Mouse (Mus musculus) lung, adult 2 months (tissue): ENCODE results near the gene C1qtnf9. TPM values are rescaled to one million over a fixed set of nuclear protein-coding genes. Genes with fewer than 3 reads are reported as not detected.

ENCODE experiments used
- DNase-seq: peaks from one replicate; pipeline ENCODE4 v3.0.0; 2022
- H3K4me1 ChIP-seq: fragments of 200-500 bp; 2 replicates; pipeline ENCODE4 v1.6.1; 2011; ENCODE audit warnings: low read length; ENCODE audit not compliant: control insufficient read depth, insufficient read depth
- H3K4me3 ChIP-seq: fragments of 200-500 bp; replicated peaks from 2 replicates; pipeline ENCODE3; 2011; ENCODE audit warnings: low read depth, mild to moderate bottlenecking, control low read depth, low read length; ENCODE audit errors: extremely low read depth
- CTCF ChIP-seq: fragments of 200-500 bp; IDR thresholded peaks from 2 replicates; pipeline ENCODE4 v1.5.1; 2011; ENCODE audit warnings: mild to moderate bottlenecking, low read length, control low read depth; ENCODE audit not compliant: insufficient read depth
- POLR2A ChIP-seq: fragments of 200-500 bp; IDR thresholded peaks from 2 replicates; pipeline ENCODE4 v1.6.1; 2011; ENCODE audit warnings: low read depth, mild to moderate bottlenecking, control low read depth, low read length, borderline replicate concordance; ENCODE audit errors: extremely low read depth
- WGBS: fragments of 180-500 bp; shearing (Covaris S2); methylation state at CpG from one replicate; pipeline ENCODE4 v1.1.7; 2018; 5-methylcytosine and 5-hydroxymethylcytosine counted together
- polyA plus RNA-seq: library from polyadenylated mRNA; depleted of rRNA; stranded (reverse); fragments of >200 nt; gene quantifications from 2 replicates; pipeline ENCODE4 v1.2.3, GENCODE M21; 2012

The C1qtnf9 gene
- polyA plus RNA-seq, 1 experiment = 2.0 TPM

DNA sequence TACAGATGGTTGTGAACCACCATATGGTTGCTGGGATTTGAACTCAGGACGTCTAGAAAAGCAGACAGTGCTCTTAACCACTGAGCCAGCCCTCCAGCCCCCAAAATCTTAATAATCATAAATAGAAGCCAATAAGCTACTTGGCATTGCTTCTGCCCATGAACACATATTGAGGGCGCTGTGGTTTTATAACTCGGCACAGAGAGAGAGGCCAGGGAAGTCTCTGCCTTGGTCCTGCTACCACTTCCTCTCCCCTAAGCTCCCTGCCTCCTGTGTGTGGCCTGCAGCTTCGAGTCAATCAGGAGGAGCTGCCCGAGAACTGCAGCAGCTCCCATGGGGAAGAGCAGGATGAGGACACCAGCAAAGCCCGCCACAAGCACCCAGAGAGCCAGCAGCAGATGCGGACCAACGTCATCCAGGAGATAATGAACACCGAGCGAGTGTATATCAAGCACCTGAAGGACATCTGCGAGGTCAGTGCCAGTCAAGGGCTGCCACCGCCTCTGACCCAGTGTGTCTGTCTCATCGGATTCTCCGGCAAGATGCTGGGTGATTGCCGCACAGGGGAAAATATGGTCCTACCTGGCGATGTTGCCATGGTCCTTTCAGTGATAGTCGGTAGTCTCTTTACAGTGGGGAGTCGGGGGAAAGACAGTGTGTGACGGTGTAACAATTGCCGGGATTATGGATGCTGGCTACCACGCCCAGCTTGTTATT lies 20.6 kb upstream of the C1qtnf9 start:
- 86% methylated on average over 21 of the region's 21 CpGs for WGBS
- no peak for DNase-seq
- Histone ChIP-seq H3K4me3 (no peak overlapping the region), H3K4me1 (peaks cover 4% of the 10 kb centered on the region)
- TF ChIP-seq POLR2A (no peak), CTCF (no peak)

GRCm38 (mm10) chr14:60749880-60750279 lies 18.1 kb upstream of the C1qtnf9 start:
- 46% methylated on average over 12 of the region's 12 CpGs for WGBS

GRCm38 (mm10) chr14:60751581-60751980 lies 16.4 kb upstream of the C1qtnf9 start:
- no peak overlapping the region for H3K4me3 ChIP-seq
- no peaks in the 10 kb centered on the region for H3K4me1 ChIP-seq
- DNase-seq = no peak
- TF ChIP-seq POLR2A (no peak), CTCF (no peak)
- WGBS = 93% methylated on average over 16 of the region's 16 CpGs

More at GRCm38 (mm10) chr14:60749880-60750279, 18.1 kb upstream of the C1qtnf9 start:
- no peak overlapping the region for H3K4me3 ChIP-seq
- TF ChIP-seq CTCF = no peak
- TF ChIP-seq POLR2A = no peak
- H3K4me1 ChIP-seq = peaks cover under 1% of the 10 kb centered on the region
- no peak for DNase-seq

- no peak overlapping the region for H3K4me3 ChIP-seq
- DNase-seq = no peak
- H3K4me1 ChIP-seq = no peaks in the 10 kb centered on the region
- no peak for TF ChIP-seq POLR2A
- TF ChIP-seq CTCF = no peak
- 81% methylated on average over 14 of the region's 14 CpGs for WGBS
These were observed 14.8 kb upstream of the C1qtnf9 start for GRCm38 (mm10) chr14:60752892-60753800.

DNA sequence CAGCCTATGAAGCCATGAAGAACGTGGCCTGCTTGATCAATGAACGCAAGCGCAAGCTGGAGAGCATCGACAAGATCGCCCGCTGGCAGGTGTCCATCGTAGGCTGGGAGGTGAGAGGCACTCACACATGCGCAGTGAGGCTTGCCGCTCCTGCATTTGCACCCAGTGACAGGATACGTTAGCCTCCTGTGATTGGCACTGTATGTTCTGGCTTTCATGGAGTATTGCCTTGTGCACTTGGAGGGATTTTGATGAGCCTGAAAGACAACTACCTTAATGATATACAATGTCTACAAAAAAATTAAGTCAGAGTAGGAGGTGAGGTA lies 14.2 kb upstream of the C1qtnf9 start:
- 93% methylated on average over 10 of the region's 10 CpGs for WGBS
- Histone ChIP-seq H3K4me1 (no peaks in the 10 kb centered on the region), H3K4me3 (no peak overlapping the region)
- no peak for DNase-seq
- no peak for TF ChIP-seq CTCF
- no peak for TF ChIP-seq POLR2A

DNA sequence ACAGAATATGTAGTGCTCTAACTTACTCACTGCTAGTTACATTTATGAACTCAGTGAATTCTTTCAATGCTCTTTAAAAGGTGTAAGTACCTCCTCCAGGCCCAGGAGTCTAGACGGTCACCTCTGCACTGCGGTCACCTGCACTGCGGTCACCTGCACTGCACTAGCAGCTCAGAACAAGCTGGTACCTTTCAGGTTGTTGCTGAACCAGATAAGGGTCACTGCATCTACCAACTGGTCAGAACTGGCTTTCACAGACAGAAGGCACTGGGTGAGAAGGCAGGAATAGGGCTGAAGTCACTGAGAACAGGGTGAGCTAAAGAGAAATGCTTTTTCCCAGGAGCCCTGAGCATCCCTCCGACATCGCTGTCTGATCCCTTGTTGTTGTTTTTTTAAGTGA lies 13.3 kb upstream of the C1qtnf9 start:
- TF ChIP-seq POLR2A (no peak), CTCF (no peak)
- WGBS = 94% methylated on average over 5 of the region's 5 CpGs
- H3K4me3 ChIP-seq = no peak overlapping the region
- DNase-seq = no peak
- no peaks in the 10 kb centered on the region for H3K4me1 ChIP-seq

DNA sequence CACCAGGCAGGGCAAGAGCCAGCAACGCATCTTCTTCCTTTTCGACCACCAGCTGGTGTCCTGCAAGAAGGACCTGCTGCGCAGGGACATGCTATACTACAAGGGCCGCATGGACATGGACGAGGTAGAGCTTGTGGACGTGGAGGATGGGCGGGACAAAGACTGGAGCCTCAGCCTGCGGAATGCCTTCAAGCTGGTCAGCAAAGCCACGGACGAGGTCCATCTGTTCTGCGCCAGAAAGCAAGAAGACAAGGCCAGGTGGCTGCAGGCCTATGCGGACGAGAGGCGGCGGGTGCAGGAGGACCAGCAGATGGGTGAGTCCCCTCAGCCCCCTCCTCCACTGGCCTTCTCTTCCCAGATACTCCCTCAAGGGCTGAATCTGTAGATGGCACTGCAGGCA lies 11.7 kb upstream of the C1qtnf9 start:
- no peak for DNase-seq
- H3K4me1 ChIP-seq = no peaks in the 10 kb centered on the region
- TF ChIP-seq POLR2A (no peak), CTCF (no peak)
- no peak overlapping the region for H3K4me3 ChIP-seq
- WGBS = 90% methylated on average over 15 of the region's 15 CpGs

DNA sequence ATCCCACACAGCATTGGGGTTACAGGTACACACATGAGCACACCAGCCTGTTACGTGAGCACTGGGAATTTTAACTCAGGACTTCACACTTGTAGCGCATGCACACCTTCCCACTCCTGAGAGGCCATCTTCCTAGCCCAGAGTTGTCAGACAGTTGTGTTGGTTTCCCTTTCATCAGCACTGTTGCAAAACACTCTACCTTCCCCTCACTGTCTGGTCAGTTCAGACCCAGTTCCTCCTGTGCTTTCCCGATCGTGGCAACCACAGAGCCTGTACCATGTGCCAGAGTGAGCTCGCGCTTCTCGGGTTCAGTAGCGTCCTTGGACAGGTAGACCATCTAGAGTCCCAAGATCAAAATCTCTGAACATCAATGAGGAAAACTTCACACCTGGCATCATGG lies 10.7 kb upstream of the C1qtnf9 start:
- H3K4me3 ChIP-seq = no peak overlapping the region
- DNase-seq = no peak
- no peaks in the 10 kb centered on the region for H3K4me1 ChIP-seq
- 93% methylated on average over 8 of the region's 8 CpGs for WGBS
- TF ChIP-seq POLR2A (no peak), CTCF (no peak)

- DNase-seq = no peak
- TF ChIP-seq CTCF (no peak), POLR2A (no peak)
- no peak overlapping the region for H3K4me3 ChIP-seq
- 93% methylated on average over 7 of the region's 7 CpGs for WGBS
- no peaks in the 10 kb centered on the region for H3K4me1 ChIP-seq
These were observed 10.2 kb upstream of the C1qtnf9 start for GRCm38 (mm10) chr14:60757722-60758121.
